Mouse (Mus musculus): ENCODE data around the gene Zbtb42.

Zbtb42 gene

GRCm38 (mm10) chr12:112660576-112661326, 17.9 kb upstream of the Zbtb42 start:
- in situ Hi-C loops (cut with MboI, MseI): loop anchor here in 1 of 2 experiments (25.0 kb wide), 1 partner anchor 1773 kb away; the partner anchor contains the start of genes Cinp and Tecpr2

DNA sequence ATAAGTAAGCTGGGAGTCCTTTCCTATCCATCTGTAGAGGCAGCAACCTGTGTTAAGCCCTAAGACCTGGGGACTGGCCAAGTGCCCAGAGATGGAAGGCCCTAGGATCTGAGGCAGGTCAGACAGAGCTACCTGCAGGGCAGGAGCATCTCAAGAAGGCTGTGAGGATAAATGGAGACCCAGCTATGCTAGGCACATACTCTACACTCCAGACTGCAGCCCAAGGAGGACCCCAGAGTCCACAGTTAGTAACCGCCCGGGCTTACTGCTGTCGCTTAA, 17.4 kb upstream of the Zbtb42 start:
- in situ Hi-C loops (cut with MboI, MseI): loop anchor here in 1 of 2 experiments (25.0 kb wide), 1 partner anchor 1774 kb away; the partner anchor contains the start of genes Cinp and Tecpr2

DNA sequence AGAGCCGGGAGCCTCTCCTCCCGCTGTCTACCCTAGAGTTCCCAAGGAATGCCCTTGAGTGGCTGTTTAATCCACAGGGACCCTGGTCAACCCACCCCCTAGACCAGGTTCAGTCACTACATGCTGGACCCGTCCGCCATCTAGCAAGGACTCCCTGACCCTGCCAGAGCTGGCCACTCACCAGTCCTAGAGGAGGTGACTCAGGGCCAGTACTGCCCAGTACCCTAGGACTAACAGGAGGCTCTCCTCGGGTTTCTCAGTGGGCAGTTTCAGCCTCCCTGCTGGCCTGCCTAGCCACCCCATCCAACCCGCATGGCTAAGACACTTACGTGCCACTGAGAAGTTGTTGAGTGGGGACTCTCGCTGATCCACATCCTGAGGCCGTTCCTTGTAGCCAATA, 16.8 kb upstream of the Zbtb42 start:
- in situ Hi-C loops (cut with MboI, MseI): loop anchor here in 1 of 2 experiments (25.0 kb wide), 1 partner anchor 1775 kb away; the partner anchor contains the start of genes Cinp and Tecpr2

GRCm38 (mm10) chr12:112663303-112663702, 15.3 kb upstream of the Zbtb42 start:
- in situ Hi-C loops (cut with MboI, MseI): loop anchor here in 1 of 2 experiments (25.0 kb wide), 1 partner anchor 1776 kb away; the partner anchor contains the start of genes Cinp and Tecpr2

DNA sequence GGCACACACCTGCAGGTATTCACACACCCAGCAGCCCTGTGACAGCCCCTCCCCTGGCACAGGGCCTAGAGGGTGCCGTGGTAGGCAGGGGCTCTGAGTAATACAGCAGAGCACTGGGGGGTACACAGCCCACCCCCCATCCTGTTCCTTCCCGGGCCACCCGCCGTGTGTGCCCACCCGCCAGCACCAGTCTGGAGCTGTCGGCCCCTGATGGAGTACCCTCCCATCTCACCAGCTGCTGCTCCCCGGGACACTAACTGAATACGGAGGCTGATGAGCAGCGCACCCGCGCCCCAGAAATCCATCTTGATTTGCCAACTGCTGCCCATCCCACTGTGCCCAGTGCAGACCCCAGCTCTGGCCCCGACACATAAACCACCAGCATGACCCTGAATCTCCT, 14.9 kb upstream of the Zbtb42 start:
- in situ Hi-C loops (cut with MboI, MseI): loop anchor here in 1 of 2 experiments (25.0 kb wide), 1 partner anchor 1776 kb away; the partner anchor contains the start of genes Cinp and Tecpr2

- in situ Hi-C loops (cut with MboI, MseI): loop anchor here in 1 of 2 experiments (25.0 kb wide), 1 partner anchor 1777 kb away; the partner anchor contains the start of genes Cinp and Tecpr2
Observed at GRCm38 (mm10) chr12:112664124-112664523, 14.5 kb upstream of the Zbtb42 start.

GRCm38 (mm10) chr12:112664656-112665055, 14.0 kb upstream of the Zbtb42 start:
- in situ Hi-C loops (cut with MboI, MseI): loop anchor here in 1 of 2 experiments (25.0 kb wide), 1 partner anchor 1777 kb away; the partner anchor contains the start of genes Cinp and Tecpr2

GRCm38 (mm10) chr12:112665445-112665844, 13.2 kb upstream of the Zbtb42 start:
- in situ Hi-C loops (cut with MboI, MseI): loop anchor here in 1 of 2 experiments (25.0 kb wide), 1 partner anchor 1778 kb away; the partner anchor contains the start of genes Cinp and Tecpr2

GRCm38 (mm10) chr12:112665881-112666544, 12.6 kb upstream of the Zbtb42 start:
- in situ Hi-C loops (cut with MboI, MseI): loop anchor here in 1 of 2 experiments (25.0 kb wide), 1 partner anchor 1779 kb away; the partner anchor contains the start of genes Cinp and Tecpr2

- in situ Hi-C loops (cut with MboI, MseI): loop anchor here in 1 of 2 experiments (25.0 kb wide), 1 partner anchor 1780 kb away; the partner anchor contains the start of genes Cinp and Tecpr2
Observed at GRCm38 (mm10) chr12:112667619-112668297, 10.9 kb upstream of the Zbtb42 start.

GRCm38 (mm10) chr12:112670718-112671393, 7.8 kb upstream of the Zbtb42 start:
- in situ Hi-C loops (cut with MboI, MseI): loop anchor here in 1 of 2 experiments (25.0 kb wide), 1 partner anchor 1784 kb away; the partner anchor contains the start of genes Cinp and Tecpr2

DNA sequence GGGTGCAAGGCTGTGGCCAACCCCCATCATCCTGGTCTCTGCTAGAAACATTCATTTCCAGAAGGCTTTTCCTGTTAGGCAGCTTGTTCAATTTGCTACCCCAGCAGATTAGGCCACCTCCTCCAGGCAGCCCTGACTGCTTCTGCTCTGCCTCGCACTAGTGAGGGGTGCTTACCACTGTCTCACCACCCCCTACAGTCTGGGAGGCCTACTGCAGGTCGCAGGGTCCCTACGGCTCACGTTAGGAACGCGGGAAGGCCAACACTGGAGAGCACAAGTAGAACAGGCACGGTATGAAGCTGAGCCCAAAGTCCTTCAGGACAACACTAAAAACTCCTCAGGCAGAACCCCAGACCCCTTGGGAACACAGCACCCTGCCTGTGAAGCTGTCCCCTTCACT, 6.7 kb upstream of the Zbtb42 start:
- in situ Hi-C loops (cut with MboI, MseI): loop anchor here in 1 of 2 experiments (25.0 kb wide), 1 partner anchor 1785 kb away; the partner anchor contains the start of genes Cinp and Tecpr2

DNA sequence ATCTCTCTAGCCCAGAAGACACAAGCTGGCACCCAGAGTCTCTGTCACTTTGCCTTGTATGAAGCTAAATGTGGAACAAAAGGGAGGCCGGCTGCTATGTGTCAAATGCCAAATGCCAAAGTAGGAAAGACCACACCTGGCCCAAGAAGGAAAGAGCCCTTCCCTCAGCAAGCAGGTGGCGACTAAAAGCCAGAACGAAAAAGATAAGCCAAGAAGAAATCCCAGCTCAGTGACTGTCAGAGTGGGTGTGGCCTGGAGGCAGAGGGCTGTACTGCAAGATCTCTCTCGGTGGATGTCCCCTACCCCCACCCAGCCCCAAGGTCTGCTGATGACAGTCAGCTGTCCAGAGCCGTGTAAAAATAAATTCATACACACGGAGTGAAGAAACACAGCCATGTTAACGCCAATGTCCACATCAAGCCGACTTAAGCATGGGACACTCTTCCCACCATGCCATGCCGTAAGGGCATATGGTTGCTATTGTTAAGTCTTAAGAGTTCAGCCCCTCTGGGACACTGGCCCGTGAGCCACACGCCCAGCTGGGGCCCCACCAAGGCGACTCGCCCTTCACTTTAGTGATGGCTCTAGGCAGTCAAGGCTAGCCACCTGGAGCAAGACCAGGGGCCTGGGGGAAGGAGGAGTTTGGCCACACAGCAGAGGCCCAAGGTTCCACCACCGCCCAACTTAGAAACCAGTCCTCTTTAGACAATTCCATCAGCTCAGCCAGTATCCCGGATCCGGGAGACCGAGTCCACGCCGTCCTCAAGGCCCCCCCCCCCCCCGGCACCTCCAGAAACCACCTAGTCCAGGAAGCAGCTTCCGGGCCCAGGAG, 5.7 kb upstream of the Zbtb42 start:
- in situ Hi-C loops (cut with MboI, MseI): loop anchor here in 1 of 2 experiments (25.0 kb wide), 1 partner anchor 1786 kb away; the partner anchor contains the start of genes Cinp and Tecpr2

DNA sequence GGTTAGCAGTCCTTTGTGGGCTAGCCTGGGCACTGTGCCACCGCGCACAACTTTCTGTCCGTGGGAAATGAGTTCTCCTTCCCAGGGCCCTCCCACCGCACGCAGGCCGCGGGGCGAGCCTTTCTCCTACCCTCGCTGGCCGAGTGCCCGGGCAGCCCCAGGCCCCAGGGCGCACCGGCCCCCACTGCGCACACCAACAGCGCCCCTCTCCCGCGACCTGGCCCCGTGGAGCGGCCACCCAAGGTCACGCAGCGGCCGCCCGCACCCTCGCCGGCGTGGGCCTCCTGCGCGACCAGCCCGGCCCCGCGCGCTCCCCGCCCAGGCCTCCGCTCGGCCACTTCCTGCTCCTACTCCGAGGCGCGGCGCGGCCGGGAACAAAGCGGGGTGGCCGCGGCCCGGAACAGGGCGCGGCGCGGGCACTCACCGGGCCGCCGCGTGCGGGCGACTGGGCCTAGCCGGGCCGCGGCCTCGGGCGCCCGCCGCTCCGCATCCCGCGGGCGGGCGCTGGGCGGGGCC, 5.0 kb upstream of the Zbtb42 start:
- in situ Hi-C loops (cut with MboI, MseI): loop anchor here in 1 of 2 experiments (25.0 kb wide), 1 partner anchor 1786 kb away; the partner anchor contains the start of genes Cinp and Tecpr2

DNA sequence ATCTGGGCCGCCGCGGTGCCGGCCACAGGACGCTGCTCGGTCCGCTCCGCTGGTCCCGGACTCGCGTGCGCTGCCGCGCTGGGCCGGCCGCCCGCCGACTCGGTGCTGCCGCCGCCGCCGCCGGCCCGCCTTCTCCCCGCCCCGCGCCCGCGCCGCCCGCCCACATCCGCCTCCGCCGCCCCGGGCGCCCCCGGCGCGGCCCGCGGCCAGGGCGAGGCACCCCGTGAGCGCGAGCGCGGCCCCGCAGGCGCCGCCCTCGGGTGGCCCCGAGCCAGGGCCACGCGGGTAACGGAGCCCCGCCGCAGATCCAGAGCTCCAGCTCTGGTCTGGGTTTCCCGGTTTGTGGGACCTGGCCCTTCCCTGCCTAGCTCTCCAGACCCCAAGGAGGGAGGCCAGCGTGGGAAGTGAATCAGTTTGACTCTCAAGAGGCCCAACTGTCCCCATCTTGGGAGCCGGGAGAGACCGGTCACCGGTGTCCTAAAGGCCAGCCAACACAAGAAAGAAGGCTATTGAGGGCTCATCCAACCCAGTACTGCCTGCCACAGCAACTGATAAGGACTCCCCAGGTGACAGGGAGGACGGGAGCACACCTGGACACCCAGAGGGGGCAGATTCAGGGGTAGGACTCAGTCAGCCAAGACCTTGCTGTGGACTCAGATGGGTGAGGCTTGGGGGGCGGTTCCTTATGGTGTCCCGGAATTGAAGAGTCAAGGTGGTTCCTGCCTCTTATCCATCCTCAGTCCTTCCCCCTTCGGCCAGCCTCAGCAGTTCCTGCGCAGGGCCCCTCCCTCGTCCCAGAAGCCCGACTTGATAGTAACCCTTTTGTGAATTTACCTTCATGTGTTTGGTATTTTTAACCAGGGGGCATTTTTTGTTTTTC, 4.3 kb upstream of the Zbtb42 start, which contains the start of gene Akt1:
TSS of gene Akt1 (minus strand) at position 753 of the 880 bp plus-strand sequence.
- in situ Hi-C loops (cut with MboI, MseI): loop anchor here in 1 of 2 experiments (25.0 kb wide), 1 partner anchor 1787 kb away; the partner anchor contains the start of genes Cinp and Tecpr2

DNA sequence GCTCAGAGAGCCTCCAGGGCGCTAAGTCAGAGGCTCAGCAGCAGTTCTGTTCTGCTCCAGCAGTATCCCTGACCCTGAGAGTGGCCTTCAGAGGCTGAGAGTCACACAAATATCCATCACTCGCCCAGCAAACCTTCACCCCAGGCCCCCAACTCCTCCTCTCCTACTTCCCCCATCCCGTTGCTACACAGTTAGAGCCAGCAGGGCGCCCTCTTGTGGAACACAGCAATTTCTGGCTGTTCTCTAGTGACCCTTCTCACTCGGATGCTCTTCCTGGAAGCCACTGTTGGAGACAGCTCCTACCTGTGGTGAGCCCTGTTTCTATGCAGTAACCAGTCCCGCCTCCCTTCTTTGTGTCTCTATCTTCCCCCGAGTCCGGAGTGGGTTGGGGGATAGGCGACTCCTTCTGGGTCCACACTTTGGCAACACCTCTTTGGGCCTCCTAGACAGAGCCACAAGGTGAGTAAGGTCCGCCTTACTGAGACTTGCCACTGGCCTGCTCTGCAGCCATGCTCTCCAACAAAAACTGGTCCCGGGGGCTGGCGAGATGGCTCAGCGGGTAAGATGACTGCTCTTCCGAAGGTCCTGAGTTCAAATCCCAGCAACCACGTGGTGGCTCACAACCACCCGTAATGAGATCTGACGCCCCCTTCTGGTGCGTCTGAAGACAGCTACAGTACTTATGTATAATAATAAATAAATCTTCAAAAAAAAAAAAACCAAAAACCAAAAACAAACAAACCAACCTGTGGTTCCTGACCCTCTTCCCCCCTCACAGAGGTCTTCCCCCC, 3.2 kb upstream of the Zbtb42 start:
- in situ Hi-C loops (cut with MboI, MseI): no loop called here

DNA sequence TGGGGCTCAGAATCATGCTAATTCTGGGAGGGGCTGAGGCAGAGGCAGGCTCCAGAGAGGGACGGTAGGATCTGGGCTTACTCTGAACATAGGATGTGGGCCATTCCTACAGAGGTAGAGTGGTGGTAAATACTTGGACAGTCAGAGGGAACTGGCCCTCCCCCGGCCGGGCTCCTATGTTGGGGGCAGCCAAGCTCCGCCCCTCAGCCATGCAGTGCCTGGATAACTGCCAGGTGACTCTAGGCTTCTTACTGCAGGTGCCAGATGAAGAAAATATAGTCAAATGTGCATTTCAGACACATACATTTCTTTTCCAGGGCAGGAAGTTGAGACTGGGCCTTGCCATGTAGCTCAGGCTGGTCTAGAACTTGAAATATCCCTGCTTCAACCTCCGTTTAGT, 1.6 kb upstream of the Zbtb42 start:
- in situ Hi-C loops (cut with MboI, MseI): no loop called here
